Mouse (Mus musculus): ENCODE measurements around the gene Ifnl3. TPM values are rescaled to one million over a fixed set of nuclear protein-coding genes. Genes with fewer than 3 reads are reported as not detected.
A peak's percentile ranks its signal among the peaks of the same experiment; 100 is the strongest.
"Not testable (repeated sequence)": the region's sequence is repeated elsewhere in the genome, so short reads cannot be mapped to it uniquely, and the experiment has no call there.

The Ifnl3 gene
- total and polyA plus RNA-seq, 3 experiments, result not detected

DNA sequence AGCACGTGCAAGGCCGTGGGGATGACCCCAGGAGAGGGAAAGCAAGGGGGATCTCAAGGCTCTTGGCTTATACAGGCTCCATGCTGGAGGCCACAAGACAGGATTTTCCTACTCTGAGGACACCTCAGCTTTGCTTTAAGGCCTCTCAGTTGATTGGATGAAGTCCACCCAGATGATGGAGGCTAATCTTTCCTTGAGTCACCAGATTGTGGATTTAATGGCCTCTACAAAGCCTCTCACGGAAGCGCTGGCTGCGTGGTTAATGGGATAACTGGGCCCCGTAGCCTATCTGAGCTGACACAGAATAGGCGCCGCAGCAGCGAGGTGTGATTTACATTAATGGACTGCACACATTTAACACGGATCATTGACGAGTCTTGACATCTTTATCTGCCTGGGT is 27.2 kb upstream of the Ifnl3 start:
- H3K4me1 ChIP-seq (ENCODE audit: control insufficient read depth in 1 of 2, insufficient read depth in 2 of 2, low read length in 2 of 2), result no peaks in the 10 kb centered on the region
- H3K9me3 ChIP-seq (replicated peaks; ENCODE audit: insufficient read depth, low read length), result no peaks in the 10 kb centered on the region
- no peaks in the 10 kb centered on the region for H3K36me3 ChIP-seq (ENCODE audit: control insufficient read depth in 1 of 2, insufficient read depth in 2 of 2, low read length in 2 of 2)
- DNase-seq (ENCODE audit: low read depth, low spot score), result no peak
- no peak overlapping the region for H3K4me3 ChIP-seq (ENCODE audit: control insufficient read depth in 1 of 2, insufficient read depth in 1 of 2, low read depth in 2 of 2, low read length in 2 of 2)
- peaks cover 0 to 4% of the 10 kb centered on the region in 2 experiments; a peak in 2 of 4 replicates for H3K27me3 ChIP-seq (ENCODE audit: control insufficient read depth in 1 of 2, insufficient read depth in 2 of 2, low read length in 2 of 2)
- no peaks in the 10 kb centered on the region for H3K79me2 ChIP-seq (ENCODE audit: control insufficient read depth, insufficient read depth, low read length, poor library complexity)
- H3K9ac ChIP-seq (ENCODE audit: control insufficient read depth, low read depth, low read length, poor library complexity, severe bottlenecking), result no peak overlapping the region
- no peak overlapping the region for H3K27ac ChIP-seq (ENCODE audit: control insufficient read depth, low read depth, low read length)
- TF ChIP-seq ETS1 (IDR thresholded peaks at IDR 0.05; ENCODE audit: low read depth, low read length) (no peak), ZMIZ1 (IDR thresholded peaks at IDR 0.05; ENCODE audit: low read depth, low read length) (no peak), NRF1 (IDR thresholded peaks at IDR 0.05; ENCODE audit: insufficient read depth, low read depth, low read length, poor library complexity, severe bottlenecking) (no peak), TBP (IDR thresholded peaks at IDR 0.05; ENCODE audit: low read depth, low read length) (no peak), EP300 (IDR thresholded peaks at IDR 0.05; ENCODE audit: low read depth in 1 of 2, low read length in 2 of 2) (no peak), MAZ (IDR thresholded peaks at IDR 0.05; ENCODE audit: low read depth, low read length) (no peak), USF1 (IDR thresholded peaks at IDR 0.05; ENCODE audit: low read depth, low read length) (no peak), KAT2A (conservative IDR thresholded peaks at IDR 0.05; ENCODE audit: low read depth, low read length) (no peak), TCF12 (IDR thresholded peaks at IDR 0.05; ENCODE audit: low read depth, low read length) (no peak), POLR2AphosphoS2 (IDR thresholded peaks at IDR 0.05; ENCODE audit: low read length) (no peak), ZNF384 (IDR thresholded peaks at IDR 0.05; ENCODE audit: low read depth, low read length) (no peak), HCFC1 (IDR thresholded peaks at IDR 0.05; ENCODE audit: low read depth, low read length) (no peak), USF2 (IDR thresholded peaks at IDR 0.05; ENCODE audit: borderline replicate concordance in 1 of 2, insufficient read depth in 1 of 2, low read depth in 1 of 2, low read length in 2 of 2) (no peak), ELF1 (IDR thresholded peaks at IDR 0.05; ENCODE audit: low read depth, low read length) (no peak), BHLHE40 (IDR thresholded peaks at IDR 0.05; ENCODE audit: borderline replicate concordance, low read depth, low read length) (no peak), CHD1 (IDR thresholded peaks at IDR 0.05; ENCODE audit: low read depth, low read length) (no peak), UBTF (IDR thresholded peaks at IDR 0.05; ENCODE audit: borderline replicate concordance, insufficient read depth, low read depth, low read length) (no peak), ZKSCAN1 (IDR thresholded peaks at IDR 0.05; ENCODE audit: low read depth, low read length) (no peak), RCOR1 (IDR thresholded peaks at IDR 0.05; ENCODE audit: low read depth, low read length) (no peak)

DNA sequence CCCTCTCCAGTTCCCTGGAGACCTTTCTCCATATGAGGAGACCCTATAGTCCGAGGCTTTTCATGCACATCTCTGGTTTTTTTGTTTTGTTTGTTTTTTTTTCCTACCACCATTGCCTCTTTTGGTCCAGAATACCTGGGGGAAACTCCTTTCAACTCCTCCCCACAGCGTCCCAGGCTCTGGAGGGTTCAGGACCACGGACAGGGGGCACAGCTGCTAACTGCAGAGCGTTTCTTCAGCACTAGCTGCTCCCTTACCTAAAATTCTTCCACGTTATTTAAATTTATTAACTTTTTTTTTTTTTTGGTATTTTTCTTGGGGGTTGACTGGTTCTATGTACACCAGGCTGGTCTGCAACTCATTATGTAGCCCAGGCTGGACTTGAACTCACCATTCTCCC is 17.1 kb upstream of the Ifnl3 start:
- Histone ChIP-seq H3K27me3 (ENCODE audit: control insufficient read depth in 1 of 2, insufficient read depth in 2 of 2, low read length in 2 of 2) (no peaks in the 10 kb centered on the region), H3K4me1 (ENCODE audit: control insufficient read depth in 1 of 2, insufficient read depth in 2 of 2, low read length in 2 of 2) (no peaks in the 10 kb centered on the region), H3K4me3 (ENCODE audit: control insufficient read depth in 1 of 2, insufficient read depth in 1 of 2, low read depth in 2 of 2, low read length in 2 of 2) (no peak overlapping the region), H3K36me3 (ENCODE audit: control insufficient read depth in 1 of 2, insufficient read depth in 2 of 2, low read length in 2 of 2) (no peaks in the 10 kb centered on the region), H3K79me2 (ENCODE audit: control insufficient read depth, insufficient read depth, low read length, poor library complexity) (no peaks in the 10 kb centered on the region; the same call in 1 of the 2 replicates), H3K9ac (ENCODE audit: control insufficient read depth, low read depth, low read length, poor library complexity, severe bottlenecking) (no peak overlapping the region), H3K27ac (ENCODE audit: control insufficient read depth, low read depth, low read length) (no peak overlapping the region), H3K9me3 (replicated peaks; ENCODE audit: insufficient read depth, low read length) (no peaks in the 10 kb centered on the region)
- no peak for TF ChIP-seq POLR2AphosphoS2 (IDR thresholded peaks at IDR 0.05; ENCODE audit: low read length)
- TF ChIP-seq TBP (IDR thresholded peaks at IDR 0.05; ENCODE audit: low read depth, low read length), result no peak
- no peak for TF ChIP-seq EP300 (IDR thresholded peaks at IDR 0.05; ENCODE audit: low read depth in 1 of 2, low read length in 2 of 2)
- TF ChIP-seq SIN3A (IDR thresholded peaks at IDR 0.05; ENCODE audit: low read length), result peak; percentile 83
- TF ChIP-seq UBTF (IDR thresholded peaks at IDR 0.05; ENCODE audit: borderline replicate concordance, insufficient read depth, low read depth, low read length), result no peak
- TF ChIP-seq CTCF (IDR thresholded peaks at IDR 0.05 in 2 of 3, conservative IDR thresholded peaks at IDR 0.05 in 1 of 3; ENCODE audit: control insufficient read depth in 1 of 3, insufficient read depth in 1 of 3, low read depth in 2 of 3, low read length in 3 of 3, poor library complexity in 1 of 3, severe bottlenecking in 1 of 3), result no peak
- DNase-seq (ENCODE audit: low read depth, low spot score), result peak; percentile 54

DNA sequence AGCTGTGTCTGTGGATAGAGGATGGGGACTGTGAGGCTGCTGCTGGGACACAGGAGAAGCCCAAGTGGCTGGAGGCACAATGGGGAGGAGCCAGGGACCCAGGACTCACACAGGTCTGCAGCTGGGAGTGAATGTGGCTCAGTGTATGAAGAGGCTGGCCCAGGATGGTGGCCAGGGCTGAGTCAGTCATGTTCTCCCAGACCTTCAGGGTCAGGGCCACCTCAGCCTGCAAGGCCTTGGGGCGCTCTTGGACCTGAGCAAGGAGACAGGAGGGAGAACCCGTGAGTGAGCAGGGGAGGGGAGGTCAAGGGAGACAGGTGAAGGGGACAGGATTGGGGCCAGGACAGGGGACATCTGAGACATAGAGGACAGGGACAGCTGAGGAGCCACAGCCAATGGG is 13.5 kb upstream of the Ifnl3 start:
- H3K27ac ChIP-seq (ENCODE audit: control insufficient read depth, low read depth, low read length); H3K79me2 ChIP-seq (ENCODE audit: control insufficient read depth, insufficient read depth, low read length, poor library complexity); H3K9ac ChIP-seq (ENCODE audit: control insufficient read depth, low read depth, low read length, poor library complexity, severe bottlenecking); DNase-seq (ENCODE audit: low read depth, low spot score); H3K27me3 ChIP-seq (ENCODE audit: control insufficient read depth in 1 of 2, insufficient read depth in 2 of 2, low read length in 2 of 2); H3K36me3 ChIP-seq (ENCODE audit: control insufficient read depth in 1 of 2, insufficient read depth in 2 of 2, low read length in 2 of 2); H3K4me1 ChIP-seq (ENCODE audit: control insufficient read depth in 1 of 2, insufficient read depth in 2 of 2, low read length in 2 of 2); H3K9me3 ChIP-seq (replicated peaks; ENCODE audit: insufficient read depth, low read length); H3K4me3 ChIP-seq (ENCODE audit: control insufficient read depth in 1 of 2, insufficient read depth in 1 of 2, low read depth in 2 of 2, low read length in 2 of 2): not testable (repeated sequence)

Measured in MEL (cell line).